Comparison of ENCODE assay signal across 8 mouse cellular contexts in genomic region chr4:148448179-148448852, GRCm38 (mm10). TPM values are rescaled to one million over a fixed set of nuclear protein-coding genes. Genes with fewer than 3 reads are reported as not detected.
DNase-seq lines count a peak whose midpoint lies in the region; ATAC-seq and TF ChIP-seq lines count a peak whose summit lies in the region.

Gene Mtor, plus strand, starts transcription at chr4:148448611.

- H3K9me3 ChIP-seq in kidney, embryonic 14.5 days (ENCODE audit: control insufficient read depth, low read length), result no peaks in the 10 kb centered on the region
- no peaks in the 10 kb centered on the region for H3K9me3 ChIP-seq in limb, embryonic 15.5 days

- ATAC-seq in kidney, embryonic 14.5 days (ENCODE audit: low FRiP score, low TSS enrichment), result peak; percentile 96
- peak; percentile 97 for ATAC-seq in limb, embryonic 15.5 days (ENCODE audit: insufficient number of reproducible peaks, low FRiP score, low TSS enrichment, low read depth)

- H3K36me3 ChIP-seq in kidney, embryonic 14.5 days (ENCODE audit: control insufficient read depth, insufficient read depth, low read length), result peaks cover 13% of the 10 kb centered on the region
- H3K36me3 ChIP-seq in limb, embryonic 15.5 days, result peaks cover 13% of the 10 kb centered on the region

- WGBS in kidney, embryonic 14.5 days, result under 1% methylated on average over 54 of the region's 56 CpGs
- under 1% methylated on average over 56 of the region's 56 CpGs for WGBS in limb, embryonic 15.5 days

- H3K27ac ChIP-seq in bone marrow macrophage, adult 2 months (ENCODE audit: insufficient read depth, low read depth, low read length), result peak within 1 kb of the TSS; percentile 43
- 0 out of 2 replicates have a peak within 1 kb of the TSS, but pooled peaks have one; percentile 6 for H3K27ac ChIP-seq in embryonic fibroblast, embryonic 13.5 days (ENCODE audit: insufficient read depth, low read length)
- H3K27ac ChIP-seq in kidney, embryonic 14.5 days (ENCODE audit: low read depth, low read length), result peak within 1 kb of the TSS; percentile 48; the same call in 1 of the 2 replicates
- peak within 1 kb of the TSS; percentile 61 for H3K27ac ChIP-seq in limb, embryonic 15.5 days

- peak within 1 kb of the TSS; percentile 78 for H3K4me3 ChIP-seq in bone marrow macrophage, adult 2 months (ENCODE audit: insufficient read depth, low read length)
- H3K4me3 ChIP-seq in embryonic fibroblast, embryonic 13.5 days (ENCODE audit: insufficient read depth, low read length), result peak within 1 kb of the TSS; percentile 84
- H3K4me3 ChIP-seq in kidney, embryonic 14.5 days (ENCODE audit: low read length), result peak within 1 kb of the TSS; percentile 94
- H3K4me3 ChIP-seq in limb, embryonic 15.5 days, result peak within 1 kb of the TSS; percentile 99

- peak; percentile 97 for DNase-seq in A20 (ENCODE audit: low read depth, low spot score)
- peak; percentile 98 to 99 for DNase-seq in heart, adult 9 months (ENCODE audit: low spot score in 2 of 2)
- peak; percentile 84 to 87 for DNase-seq in monocyte, adult 2 months (ENCODE audit: low read depth in 1 of 2, low spot score in 2 of 2)
- peak; percentile 95 to 97 for DNase-seq in spleen, postnatal 36 days (ENCODE audit: low spot score in 2 of 2)

- H3K9ac ChIP-seq in kidney, embryonic 14.5 days (ENCODE audit: low read depth, low read length), result peak within 1 kb of the TSS; percentile 87
- peak within 1 kb of the TSS; percentile 83 for H3K9ac ChIP-seq in limb, embryonic 15.5 days

- no peaks in the 10 kb centered on the region for H3K27me3 ChIP-seq in kidney, embryonic 14.5 days (ENCODE audit: control insufficient read depth, insufficient read depth, low read length)
- H3K27me3 ChIP-seq in limb, embryonic 15.5 days, result no peaks in the 10 kb centered on the region

- peaks cover 16% of the 10 kb centered on the region for H3K4me1 ChIP-seq in bone marrow macrophage, adult 2 months (ENCODE audit: control insufficient read depth, insufficient read depth, low read length)
- no peaks in the 10 kb centered on the region for H3K4me1 ChIP-seq in embryonic fibroblast, embryonic 13.5 days (ENCODE audit: control insufficient read depth, insufficient read depth, low read length)
- H3K4me1 ChIP-seq in kidney, embryonic 14.5 days (ENCODE audit: control insufficient read depth, insufficient read depth, low read length), result peaks cover 20% of the 10 kb centered on the region
- H3K4me1 ChIP-seq in limb, embryonic 15.5 days, result peaks cover 25% of the 10 kb centered on the region

- TF ChIP-seq CTCF in bone marrow macrophage, adult 2 months (IDR thresholded peaks at IDR 0.05; ENCODE audit: low read depth, low read length), result no peak
- no peak for TF ChIP-seq CTCF in embryonic fibroblast, embryonic 13.5 days (IDR thresholded peaks at IDR 0.05; ENCODE audit: borderline replicate concordance, insufficient read depth, low read length)

- TF ChIP-seq POLR2A in bone marrow macrophage, adult 2 months (IDR thresholded peaks at IDR 0.05; ENCODE audit: borderline replicate concordance, low read depth, low read length), result peak; percentile 83; the same call in 1 of the 2 replicates
- TF ChIP-seq POLR2A in embryonic fibroblast, embryonic 13.5 days (IDR thresholded peaks at IDR 0.05; ENCODE audit: low read depth, low read length), result peak; percentile 92

- H3K4me2 ChIP-seq in kidney, embryonic 14.5 days (replicated peaks; ENCODE audit: low read depth, low read length), result peak within 1 kb of the TSS; percentile 66
- H3K4me2 ChIP-seq in limb, embryonic 15.5 days, result peak within 1 kb of the TSS; percentile 78

RNA-seq across cellular contexts. Expression of gene Mtor, which starts in this region (rescaled TPM):
- polyA plus RNA-seq in bone marrow macrophage, adult 2 months (2012; ENCODE audit: insufficient read depth, insufficient read length, missing spikeins), result 10.0 and 14.1 TPM in 2 replicates
- 17.7 and 19.1 TPM in 2 replicates for polyA plus RNA-seq in embryonic fibroblast, embryonic 13.5 days (2011; ENCODE audit: insufficient read length, low read depth, missing spikeins)
- polyA plus RNA-seq in kidney, embryonic 14.5 days (2014; fragmentation: Nextera tagmentation; extraction: Ambion mirVana), result 22.2 and 27.2 TPM in 2 replicates
- polyA plus RNA-seq in limb, embryonic 15.5 days (2015; fragmentation: Nextera tagmentation; extraction: Ambion mirVana), result 13.6 and 13.8 TPM in 2 replicates

Comparison
In these comparisons a context has a peak if more than half of its experiments do, and no peak if none do; other contexts are left out.
1. Peak in every context shown above with its lines: DNase-seq, ATAC-seq, H3K4me3 ChIP-seq and H3K27ac ChIP-seq.
2. H3K27ac ChIP-seq: peak in every context shown above with its lines; median percentile 61 in limb, embryonic 15.5 days; 48 in kidney, embryonic 14.5 days; 43 in bone marrow macrophage, adult 2 months; 6 in embryonic fibroblast, embryonic 13.5 days.